Mouse (Mus musculus): ENCODE results near the gene Cryba4. TPM values are rescaled to one million over a fixed set of nuclear protein-coding genes. Genes with fewer than 3 reads are reported as not detected.

Gene Cryba4
- polyA plus RNA-seq, 1 experiment from 2014 or later, result 20.1 TPM

DNA sequence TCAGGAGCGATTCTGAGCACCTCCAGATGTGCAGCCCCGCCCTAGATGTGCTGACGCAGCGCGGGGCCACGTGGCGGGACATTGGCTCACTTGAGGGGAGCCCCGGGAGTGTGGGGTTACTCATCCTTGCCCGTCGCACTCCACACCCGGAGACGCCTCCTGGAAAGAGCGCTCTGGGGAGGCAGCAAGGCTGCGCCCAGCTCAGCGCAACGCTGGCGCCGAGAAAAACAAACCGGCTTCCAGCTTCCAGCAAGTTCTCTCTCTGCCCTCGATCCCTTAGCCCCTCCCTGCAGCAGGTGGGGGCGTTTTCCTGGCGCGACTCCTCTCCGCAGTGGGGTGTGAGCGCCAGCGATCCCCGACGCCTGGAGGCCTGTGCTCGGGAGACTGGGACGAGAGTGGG lies 25.0 kb downstream of the Cryba4 start:
- H3K9me3 ChIP-seq, result no peaks in the 10 kb centered on the region
- H3K27me3 ChIP-seq, result peaks cover 54% of the 10 kb centered on the region
- under 1% methylated on average over 30 of the region's 30 CpGs for WGBS
- no peak for ATAC-seq (ENCODE audit: insufficient number of reproducible peaks, insufficient read depth, low FRiP score, low TSS enrichment)
- peak overlapping the region; percentile 77 for H3K4me2 ChIP-seq (replicated peaks)
- H3K4me3 ChIP-seq, result peak overlapping the region; percentile 43
- H3K36me3 ChIP-seq, result no peaks in the 10 kb centered on the region
- H3K27ac ChIP-seq, result 0 out of 2 replicates have a peak overlapping the region, but pooled peaks have one; percentile 36
- H3K4me1 ChIP-seq, result peaks cover 11% of the 10 kb centered on the region
- H3K9ac ChIP-seq, result peak overlapping the region; percentile 47

DNA sequence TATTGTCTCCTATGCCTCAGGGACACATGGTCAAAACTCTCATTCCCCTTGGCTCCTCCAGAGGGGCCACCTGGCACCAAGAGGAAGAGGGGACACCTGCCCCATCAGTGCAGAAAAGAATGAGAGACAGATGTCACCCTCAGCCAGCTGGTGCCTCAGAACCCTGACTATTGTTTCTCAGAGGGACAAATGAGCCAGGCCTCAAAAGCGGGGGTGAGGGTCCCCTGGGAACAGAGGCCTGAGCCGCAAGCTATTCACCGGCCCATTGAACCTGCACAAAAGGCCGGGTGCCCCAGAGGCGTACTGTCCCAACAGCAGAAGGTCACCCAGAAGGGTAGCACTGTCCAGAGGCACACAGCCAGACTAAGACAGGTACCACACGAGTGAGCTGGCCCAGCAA lies 26.7 kb downstream of the Cryba4 start:
- H3K27ac ChIP-seq, result peak overlapping the region; percentile 4; the same call in 1 of the 2 replicates
- peaks cover 11% of the 10 kb centered on the region for H3K4me1 ChIP-seq
- 0 out of 2 replicates have a peak overlapping the region, but pooled peaks have one; percentile 6 for H3K4me3 ChIP-seq
- no peak overlapping the region for H3K9ac ChIP-seq
- 62% methylated on average over 6 of the region's 6 CpGs for WGBS
- no peaks in the 10 kb centered on the region for H3K36me3 ChIP-seq
- no peak for ATAC-seq (ENCODE audit: insufficient number of reproducible peaks, insufficient read depth, low FRiP score, low TSS enrichment)
- H3K27me3 ChIP-seq, result peaks cover 50% of the 10 kb centered on the region
- no peaks in the 10 kb centered on the region for H3K9me3 ChIP-seq
- peak overlapping the region; percentile 17; the same call in 1 of the 2 replicates for H3K4me2 ChIP-seq (replicated peaks)

DNA sequence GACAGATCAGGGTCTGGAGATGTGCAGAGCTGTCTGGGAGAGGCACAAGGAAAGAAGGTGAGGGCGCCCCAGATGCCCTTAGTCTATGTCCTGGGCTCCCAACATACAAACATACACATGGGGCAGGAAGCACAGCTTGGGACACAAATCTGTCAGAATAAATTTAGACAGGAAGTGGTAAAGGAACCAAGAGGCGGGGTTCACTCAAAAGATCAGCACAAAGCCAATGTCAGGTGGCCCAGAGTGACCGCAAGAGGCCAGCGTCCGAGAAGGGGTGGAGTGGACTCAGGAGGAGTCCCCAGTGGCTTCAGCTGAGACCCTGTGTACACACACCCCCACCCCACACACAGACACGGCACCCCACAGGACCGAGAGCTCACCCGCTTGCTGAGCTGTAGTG lies 32.1 kb downstream of the Cryba4 start:
- no peak for ATAC-seq (ENCODE audit: insufficient number of reproducible peaks, insufficient read depth, low FRiP score, low TSS enrichment)
- Histone ChIP-seq H3K4me3 (no peak overlapping the region), H3K36me3 (no peaks in the 10 kb centered on the region), H3K4me2 (replicated peaks) (no peak overlapping the region), H3K27ac (no peak overlapping the region), H3K27me3 (0 out of 2 replicates have a peak, but pooled peaks cover 3% of the 10 kb centered on the region), H3K9ac (no peak overlapping the region), H3K9me3 (no peaks in the 10 kb centered on the region), H3K4me1 (peaks cover 11% of the 10 kb centered on the region)
- 92% methylated on average over 8 of the region's 8 CpGs for WGBS

DNA sequence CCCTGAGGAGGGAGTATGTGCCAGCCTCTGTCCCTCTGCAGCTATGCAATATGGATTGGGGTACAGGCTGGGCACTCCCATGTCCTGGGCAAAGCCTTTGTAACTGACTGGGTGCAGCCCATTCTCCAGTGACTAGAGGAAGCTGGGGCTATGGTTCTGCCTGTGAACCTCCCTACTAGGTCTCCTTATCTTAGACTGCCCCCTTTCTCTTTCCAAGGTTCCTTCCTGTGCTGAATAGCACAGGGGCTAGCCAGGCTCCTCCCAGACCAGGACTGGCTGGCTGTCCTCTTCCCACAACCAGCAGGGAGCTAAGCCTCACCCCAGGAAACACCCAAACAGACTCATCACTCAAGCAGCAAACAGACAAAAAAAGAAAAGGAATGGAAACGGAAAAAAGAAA lies 32.9 kb downstream of the Cryba4 start:
- Histone ChIP-seq H3K27me3 (0 out of 2 replicates have a peak, but pooled peaks cover 3% of the 10 kb centered on the region), H3K36me3 (no peaks in the 10 kb centered on the region)

DNA sequence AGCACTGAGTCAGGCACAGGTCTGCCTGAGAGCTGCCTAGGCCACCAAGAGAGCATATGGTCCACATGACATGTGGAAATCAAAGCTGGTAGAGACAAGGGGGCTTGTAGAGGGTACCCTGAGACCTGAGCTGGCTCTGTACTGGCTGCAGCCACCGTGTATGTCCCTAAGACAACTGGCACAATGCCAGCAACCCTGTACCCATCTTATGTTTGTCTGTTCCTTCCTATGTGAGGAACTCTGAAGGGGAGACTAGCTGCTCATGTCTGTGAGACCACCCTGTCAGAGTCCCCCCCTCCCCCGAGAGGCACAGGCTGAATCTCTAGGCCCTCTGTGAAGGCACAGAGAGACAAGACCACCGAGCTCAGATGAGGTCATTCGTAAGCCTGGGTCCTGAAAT lies 33.6 kb downstream of the Cryba4 start:
- Histone ChIP-seq H3K4me1 (peaks cover 22% of the 10 kb centered on the region), H3K27ac (no peak overlapping the region), H3K9me3 (no peaks in the 10 kb centered on the region), H3K4me3 (no peak overlapping the region), H3K9ac (no peak overlapping the region), H3K27me3 (0 out of 2 replicates have a peak, but pooled peaks cover 3% of the 10 kb centered on the region), H3K36me3 (no peaks in the 10 kb centered on the region), H3K4me2 (replicated peaks) (no peak overlapping the region)
- ATAC-seq (ENCODE audit: insufficient number of reproducible peaks, insufficient read depth, low FRiP score, low TSS enrichment), result no peak
- WGBS, result 70% methylated on average over 4 of the region's 4 CpGs

More for the DNA sequence above, 32.9 kb downstream of the Cryba4 start:
- Histone ChIP-seq H3K4me1 (peaks cover 15% of the 10 kb centered on the region), H3K9ac (no peak overlapping the region), H3K4me3 (no peak overlapping the region), H3K27ac (no peak overlapping the region), H3K9me3 (no peaks in the 10 kb centered on the region), H3K4me2 (replicated peaks) (no peak overlapping the region)
- WGBS, result 27% methylated on average over 1 of the region's 1 CpGs
- ATAC-seq (ENCODE audit: insufficient number of reproducible peaks, insufficient read depth, low FRiP score, low TSS enrichment), result no peak

DNA sequence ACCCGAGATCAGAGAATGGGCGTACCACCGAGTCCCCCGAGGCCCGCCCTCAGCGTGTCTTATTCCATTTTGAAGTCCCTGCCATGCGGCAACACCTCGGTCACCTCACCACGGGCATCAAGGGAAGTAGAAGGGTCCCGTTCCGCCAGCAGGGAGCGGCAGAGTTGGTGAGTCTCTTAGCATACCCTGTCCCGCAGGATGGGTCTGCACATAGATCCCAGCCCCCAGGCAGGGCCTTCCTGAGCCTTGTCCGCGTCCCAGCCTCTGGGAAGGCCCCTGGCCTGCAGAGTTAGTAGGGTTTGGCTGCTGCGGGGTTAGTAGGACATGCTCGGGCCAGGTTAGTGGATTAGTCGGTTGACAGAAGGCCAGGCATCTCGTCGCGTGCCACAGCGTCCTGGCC lies 35.3 kb downstream of the Cryba4 start:
- H3K27ac ChIP-seq, result no peak overlapping the region
- H3K4me1 ChIP-seq, result peaks cover 25% of the 10 kb centered on the region
- no peak overlapping the region for H3K4me3 ChIP-seq
- no peak overlapping the region for H3K9ac ChIP-seq
- no peak for ATAC-seq (ENCODE audit: insufficient number of reproducible peaks, insufficient read depth, low FRiP score, low TSS enrichment)
- H3K9me3 ChIP-seq, result no peaks in the 10 kb centered on the region
- WGBS, result 51% methylated on average over 22 of the region's 22 CpGs
- H3K27me3 ChIP-seq, result 0 out of 2 replicates have a peak, but pooled peaks cover 3% of the 10 kb centered on the region
- H3K36me3 ChIP-seq, result no peaks in the 10 kb centered on the region
- H3K4me2 ChIP-seq (replicated peaks), result no peak overlapping the region

DNA sequence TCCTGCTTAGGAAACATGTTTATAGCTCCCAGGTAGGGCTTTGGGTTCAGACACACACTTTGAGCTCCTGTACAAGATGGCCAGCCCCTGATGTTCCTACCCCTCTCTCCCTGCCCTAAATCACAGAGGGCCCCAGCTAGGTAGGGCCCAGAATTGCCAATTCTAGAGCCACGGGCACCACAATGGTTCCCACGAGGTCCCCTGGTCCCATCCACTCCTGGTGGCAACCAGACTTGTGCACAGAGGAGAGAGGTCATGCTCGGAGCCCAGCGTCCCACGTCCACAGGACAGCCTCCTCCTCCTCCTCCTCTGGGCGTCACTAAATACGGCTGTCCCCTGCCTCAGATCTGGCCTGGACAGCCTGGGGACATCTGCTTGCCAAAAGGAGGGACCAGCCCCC lies 36.0 kb downstream of the Cryba4 start:
- peaks cover 25% of the 10 kb centered on the region for H3K4me1 ChIP-seq
- H3K27ac ChIP-seq, result peak overlapping the region; percentile 52
- ATAC-seq (ENCODE audit: insufficient number of reproducible peaks, insufficient read depth, low FRiP score, low TSS enrichment), result no peak
- H3K36me3 ChIP-seq, result no peaks in the 10 kb centered on the region
- H3K27me3 ChIP-seq, result 0 out of 2 replicates have a peak, but pooled peaks cover 3% of the 10 kb centered on the region
- H3K9ac ChIP-seq, result no peak overlapping the region
- WGBS, result 70% methylated on average over 7 of the region's 7 CpGs
- H3K4me2 ChIP-seq (replicated peaks), result no peak overlapping the region
- no peak overlapping the region for H3K4me3 ChIP-seq
- H3K9me3 ChIP-seq, result no peaks in the 10 kb centered on the region

DNA sequence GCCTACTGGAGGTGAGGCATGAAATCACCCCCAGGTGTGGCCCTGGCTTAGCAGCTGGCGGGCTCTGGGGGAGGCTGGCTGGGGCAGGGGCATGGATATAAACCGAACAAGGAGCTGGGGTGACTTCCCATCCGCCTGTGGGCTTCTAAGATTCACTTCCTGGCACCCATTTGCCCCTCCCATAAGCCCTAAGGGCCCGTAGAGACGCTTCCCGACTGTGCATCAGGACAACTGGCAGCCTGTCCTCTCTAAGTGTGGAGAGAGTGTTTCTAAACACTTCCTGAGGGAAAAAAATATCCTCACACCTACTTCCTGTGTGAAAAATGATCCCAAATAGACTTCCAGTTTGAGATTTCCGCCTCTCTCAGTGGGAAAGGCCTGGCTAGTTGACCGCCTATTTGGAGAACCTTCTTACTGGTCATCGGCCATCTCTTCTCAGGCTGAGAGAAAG lies 36.5 kb downstream of the Cryba4 start:
- WGBS, result 25% methylated on average over 9 of the region's 9 CpGs
- Histone ChIP-seq H3K4me1 (peaks cover 25% of the 10 kb centered on the region), H3K27ac (peak overlapping the region; percentile 52), H3K27me3 (0 out of 2 replicates have a peak, but pooled peaks cover 3% of the 10 kb centered on the region), H3K9ac (peak overlapping the region; percentile 15; the same call in 1 of the 2 replicates), H3K4me2 (replicated peaks) (peak overlapping the region; percentile 34), H3K9me3 (no peaks in the 10 kb centered on the region), H3K4me3 (0 out of 2 replicates have a peak overlapping the region, but pooled peaks have one; percentile 2), H3K36me3 (no peaks in the 10 kb centered on the region)
- ATAC-seq (ENCODE audit: insufficient number of reproducible peaks, insufficient read depth, low FRiP score, low TSS enrichment), result no peak

DNA sequence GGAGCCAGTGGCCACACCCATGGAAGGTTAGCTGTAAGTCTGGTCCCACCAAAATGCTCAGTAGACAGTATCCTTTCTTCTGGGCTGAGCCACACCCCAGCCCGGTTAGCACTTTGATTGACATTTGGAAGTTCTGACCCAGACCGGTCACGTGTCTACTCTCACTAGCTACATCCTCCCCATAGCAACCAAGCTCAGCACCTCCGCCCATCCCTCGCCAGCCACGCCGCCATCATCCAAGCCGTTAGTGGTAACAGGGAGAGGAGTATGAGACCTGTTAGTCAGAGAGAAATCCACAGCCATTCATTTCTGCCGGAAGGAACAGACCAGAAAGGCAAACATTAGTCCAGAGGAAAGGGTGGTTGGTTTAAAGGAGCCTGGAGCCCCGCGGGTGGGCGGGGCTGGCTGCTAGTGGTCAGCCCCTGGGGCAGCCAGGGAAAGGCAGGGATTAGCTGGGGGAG lies 37.0 kb downstream of the Cryba4 start:
- peak overlapping the region; percentile 52 for H3K27ac ChIP-seq
- peaks cover 25% of the 10 kb centered on the region for H3K4me1 ChIP-seq
- peak overlapping the region; percentile 15; the same call in 1 of the 2 replicates for H3K9ac ChIP-seq
- H3K4me2 ChIP-seq (replicated peaks), result peak overlapping the region; percentile 34
- 0 out of 2 replicates have a peak, but pooled peaks cover 3% of the 10 kb centered on the region for H3K27me3 ChIP-seq
- H3K36me3 ChIP-seq, result no peaks in the 10 kb centered on the region
- 0 out of 2 replicates have a peak overlapping the region, but pooled peaks have one; percentile 2 for H3K4me3 ChIP-seq
- no peaks in the 10 kb centered on the region for H3K9me3 ChIP-seq
- WGBS, result 18% methylated on average over 12 of the region's 12 CpGs
- no peak for ATAC-seq (ENCODE audit: insufficient number of reproducible peaks, insufficient read depth, low FRiP score, low TSS enrichment)

DNA sequence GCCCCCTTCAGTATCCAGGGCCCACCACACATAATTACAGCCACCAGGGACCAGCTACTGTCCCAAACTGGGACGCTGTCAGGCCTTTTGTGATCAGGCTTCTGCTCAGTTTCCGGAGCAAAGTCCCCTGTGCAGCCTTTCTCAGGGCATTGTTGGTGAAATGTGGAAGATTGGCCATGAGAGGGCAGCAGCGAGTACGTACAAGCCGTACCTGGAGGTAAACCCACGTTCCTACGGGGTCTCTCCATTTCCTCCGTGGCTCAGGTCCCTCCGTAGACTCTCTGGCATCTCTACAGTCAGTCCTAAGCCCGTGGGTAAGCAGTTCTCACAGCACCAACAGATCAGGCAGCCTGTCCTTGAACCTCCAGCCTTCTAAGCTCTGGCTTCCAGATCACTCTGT lies 37.9 kb downstream of the Cryba4 start:
- no peak for ATAC-seq (ENCODE audit: insufficient number of reproducible peaks, insufficient read depth, low FRiP score, low TSS enrichment)

DNA sequence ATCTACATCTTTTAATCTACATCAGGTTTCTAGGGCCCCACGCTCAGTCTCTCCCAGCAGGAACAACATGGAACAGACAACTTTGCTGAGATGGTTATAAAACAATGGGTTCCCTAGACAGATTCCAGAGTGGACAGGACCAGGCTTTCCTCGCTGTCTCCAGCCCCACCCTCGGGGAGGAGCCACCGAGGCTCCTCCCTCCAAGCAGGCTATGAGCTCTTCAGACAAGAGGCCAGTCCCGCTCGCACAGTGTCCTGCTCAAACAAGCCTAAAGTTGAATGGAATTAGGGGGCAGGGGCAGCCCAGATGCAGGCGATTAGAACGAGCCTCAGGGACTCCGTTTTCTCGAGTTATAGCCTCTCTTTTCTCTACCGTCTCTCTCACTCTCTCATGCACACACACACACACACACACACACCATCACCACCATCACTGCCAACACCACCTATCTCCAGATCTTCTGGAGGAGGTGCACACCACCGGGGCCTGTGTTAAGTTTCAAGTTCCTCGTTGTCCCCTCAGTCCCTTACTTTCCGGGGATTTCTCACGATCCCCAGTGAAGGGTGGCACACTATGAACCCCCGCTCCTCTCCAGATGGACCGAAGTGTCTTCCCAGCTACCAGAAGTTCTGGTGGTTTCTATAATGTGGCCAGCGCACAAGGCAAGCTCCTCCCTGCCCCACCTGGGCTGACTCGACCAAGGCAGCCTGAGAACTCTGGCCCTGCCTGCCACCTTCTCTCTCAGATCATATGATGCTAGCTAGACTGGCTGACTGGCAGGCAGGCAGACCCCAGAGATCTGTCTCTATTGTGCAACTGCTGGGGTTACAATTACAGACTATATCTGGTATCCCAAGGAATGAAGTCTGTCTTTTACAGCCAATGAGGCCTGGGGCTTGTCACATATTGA lies 38.7 kb downstream of the Cryba4 start:
- WGBS, result 32% methylated on average over 19 of the region's 19 CpGs
- Histone ChIP-seq H3K9ac (no peak overlapping the region), H3K27ac (peak overlapping the region; percentile 57; the same call in 1 of the 2 replicates), H3K4me2 (replicated peaks) (no peak overlapping the region), H3K9me3 (no peaks in the 10 kb centered on the region), H3K4me3 (no peak overlapping the region), H3K36me3 (no peaks in the 10 kb centered on the region), H3K4me1 (peaks cover 25% of the 10 kb centered on the region), H3K27me3 (0 out of 2 replicates have a peak, but pooled peaks cover 3% of the 10 kb centered on the region)
- no peak for ATAC-seq (ENCODE audit: insufficient number of reproducible peaks, insufficient read depth, low FRiP score, low TSS enrichment)

More for the DNA sequence above, 37.9 kb downstream of the Cryba4 start:
- H3K36me3 ChIP-seq, result no peaks in the 10 kb centered on the region
- 0 out of 2 replicates have a peak overlapping the region, but pooled peaks have one; percentile 6 for H3K4me2 ChIP-seq (replicated peaks)
- 0 out of 2 replicates have a peak, but pooled peaks cover 3% of the 10 kb centered on the region for H3K27me3 ChIP-seq
- H3K27ac ChIP-seq, result peak overlapping the region; percentile 57; the same call in 1 of the 2 replicates
- 4% methylated on average over 10 of the region's 10 CpGs for WGBS
- no peak overlapping the region for H3K4me3 ChIP-seq
- H3K9me3 ChIP-seq, result no peaks in the 10 kb centered on the region
- peaks cover 25% of the 10 kb centered on the region for H3K4me1 ChIP-seq
- no peak overlapping the region for H3K9ac ChIP-seq

All from embryonic facial prominence, embryonic 12.5 days (tissue).